Mouse (Mus musculus) thymus, postnatal 36 days (tissue): Measurements from ENCODE around the gene Ltb4r2.

Source experiments
- DNase-seq, 2 experiments: peaks; one replicate each; pipeline ENCODE4 v3.0.0; 2022; ENCODE audit warnings: mixed read lengths in 2 of 2

Gene Ltb4r2

GRCm38 (mm10) chr14:55761163-55761562 lies at the start of gene Ltb4r2:
Gene Ltb4r2, plus strand, starts transcription at chr14:55761428.
- no peak for DNase-seq

- no peak for DNase-seq
These were observed 49.4 kb upstream of the Ltb4r2 start for GRCm38 (mm10) chr14:55711786-55712185.

DNA sequence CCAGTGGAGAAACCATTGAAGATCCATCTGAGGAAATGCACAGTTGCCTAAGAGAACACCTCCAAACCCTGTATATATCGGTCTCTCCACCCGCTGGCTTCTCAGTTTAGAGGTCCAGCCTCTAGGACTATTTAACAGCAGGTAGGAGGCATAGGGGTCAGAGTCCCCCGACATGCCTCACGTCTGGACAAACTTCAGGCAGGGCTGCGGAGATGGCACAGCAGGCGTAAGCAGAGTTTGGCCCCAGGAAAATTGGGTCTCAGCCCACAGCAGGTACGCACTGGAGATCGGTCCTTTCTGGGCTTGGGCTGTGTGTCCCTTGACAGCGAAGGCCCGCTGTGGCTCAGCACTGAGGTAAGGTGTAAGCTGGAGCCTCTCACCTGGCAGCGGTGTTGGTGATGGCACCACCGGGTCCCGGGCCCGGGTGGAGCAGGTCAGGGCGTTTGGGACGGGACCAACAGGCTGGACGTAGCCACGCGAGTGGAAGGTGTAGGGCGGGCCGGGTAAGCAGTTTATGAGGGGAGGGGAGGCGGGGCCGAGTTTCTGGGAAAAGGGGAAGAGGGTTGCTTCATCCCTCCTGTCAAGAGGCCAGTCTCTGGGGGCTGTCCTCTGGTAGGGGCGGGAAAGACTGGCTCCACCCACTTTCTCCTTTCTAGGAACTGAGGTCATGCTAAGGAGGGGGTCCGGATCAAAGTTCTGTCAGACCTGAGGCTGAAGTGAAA lies 48.1 kb upstream of the Ltb4r2 start:
- DNase-seq, result no peak

GRCm38 (mm10) chr14:55713729-55714122 lies 47.5 kb upstream of the Ltb4r2 start, which contains the start of gene Tgm1:
Gene Tgm1, minus strand, starts transcription at chr14:55713926.
- no peak for DNase-seq

- no peak for DNase-seq
These were observed 46.3 kb upstream of the Ltb4r2 start for GRCm38 (mm10) chr14:55714893-55715292.

DNA sequence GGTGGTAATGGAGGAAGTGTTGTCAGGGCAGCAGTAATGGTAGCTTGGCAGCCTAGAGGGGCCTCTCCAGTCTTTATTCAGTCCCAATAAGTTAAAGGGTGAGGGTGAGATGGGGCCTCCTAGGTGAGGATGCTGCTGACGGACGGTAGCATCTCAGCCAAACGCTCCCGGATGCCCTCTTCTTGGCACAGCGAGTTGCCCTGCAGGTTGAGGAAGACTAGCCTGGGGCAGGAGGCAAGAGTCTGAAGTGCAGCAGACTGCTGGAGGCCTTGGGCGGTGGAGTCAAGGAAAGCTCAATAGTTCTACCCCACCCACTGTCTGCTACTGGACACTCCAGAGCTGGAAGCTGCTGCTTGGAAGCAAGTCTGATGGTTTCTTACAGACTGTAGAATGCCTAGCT lies 45.0 kb upstream of the Ltb4r2 start:
- DNase-seq, result no peak

DNA sequence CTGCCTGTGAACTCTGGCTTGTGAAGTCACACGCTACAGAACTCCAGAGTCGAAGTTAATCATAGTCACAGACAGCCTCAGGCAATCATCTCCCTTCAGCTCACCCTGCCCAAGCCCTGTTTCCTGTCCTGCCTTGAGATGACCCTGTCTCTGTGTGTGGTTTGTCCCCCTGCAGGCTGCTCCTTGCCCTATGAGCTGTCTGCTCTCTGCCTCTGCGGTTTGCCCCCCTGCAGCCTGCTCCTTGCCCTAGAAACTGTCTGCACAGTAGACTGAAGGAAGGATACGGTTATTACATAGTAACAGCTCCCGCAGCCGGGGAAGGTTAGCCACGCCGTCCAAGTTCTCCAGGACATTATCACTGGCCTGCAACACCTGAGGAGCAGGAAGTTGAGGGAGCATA lies 44.3 kb upstream of the Ltb4r2 start:
- DNase-seq, result no peak

DNA sequence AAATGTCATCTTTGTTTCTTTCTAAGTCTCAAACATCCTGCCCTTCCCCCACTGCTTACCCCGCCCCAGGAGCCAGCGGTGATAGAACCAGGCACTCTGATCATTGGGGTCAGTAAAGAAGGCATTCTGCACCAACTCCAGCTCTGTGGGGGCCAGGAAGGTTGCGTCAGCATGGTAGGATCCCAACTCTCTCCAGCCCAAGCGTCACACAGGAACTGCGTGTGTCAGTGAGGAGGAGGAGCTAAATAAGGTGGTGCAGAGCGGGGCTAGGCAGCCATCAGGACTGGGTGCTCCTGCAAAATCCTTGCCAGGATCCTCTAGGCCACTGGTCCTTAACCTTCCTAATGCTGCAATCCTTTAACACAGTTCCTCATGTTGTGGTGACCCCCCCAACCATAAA lies 41.5 kb upstream of the Ltb4r2 start:
- DNase-seq, result no peak

GRCm38 (mm10) chr14:55720666-55721065 lies 40.6 kb upstream of the Ltb4r2 start:
- DNase-seq, result no peak

DNA sequence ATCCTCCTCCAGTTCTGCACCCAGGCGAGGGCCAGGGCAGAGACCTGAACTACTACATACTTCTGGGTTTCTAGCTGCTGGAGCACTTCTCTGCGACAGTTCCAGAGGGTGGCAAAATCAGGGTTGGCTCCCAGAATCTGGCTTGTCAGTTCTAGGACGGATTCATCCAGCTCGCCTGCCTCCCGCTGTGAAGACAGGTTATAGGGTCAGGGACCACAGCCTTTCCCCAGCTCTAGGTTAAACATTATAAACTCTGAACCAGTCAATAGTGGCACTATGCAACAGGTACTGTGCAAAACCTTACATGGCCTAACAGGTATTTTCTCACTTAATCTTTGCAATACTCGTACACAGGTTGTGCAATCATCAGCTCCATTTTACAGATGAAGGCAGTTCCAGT lies 40.2 kb upstream of the Ltb4r2 start:
- no peak for DNase-seq

DNA sequence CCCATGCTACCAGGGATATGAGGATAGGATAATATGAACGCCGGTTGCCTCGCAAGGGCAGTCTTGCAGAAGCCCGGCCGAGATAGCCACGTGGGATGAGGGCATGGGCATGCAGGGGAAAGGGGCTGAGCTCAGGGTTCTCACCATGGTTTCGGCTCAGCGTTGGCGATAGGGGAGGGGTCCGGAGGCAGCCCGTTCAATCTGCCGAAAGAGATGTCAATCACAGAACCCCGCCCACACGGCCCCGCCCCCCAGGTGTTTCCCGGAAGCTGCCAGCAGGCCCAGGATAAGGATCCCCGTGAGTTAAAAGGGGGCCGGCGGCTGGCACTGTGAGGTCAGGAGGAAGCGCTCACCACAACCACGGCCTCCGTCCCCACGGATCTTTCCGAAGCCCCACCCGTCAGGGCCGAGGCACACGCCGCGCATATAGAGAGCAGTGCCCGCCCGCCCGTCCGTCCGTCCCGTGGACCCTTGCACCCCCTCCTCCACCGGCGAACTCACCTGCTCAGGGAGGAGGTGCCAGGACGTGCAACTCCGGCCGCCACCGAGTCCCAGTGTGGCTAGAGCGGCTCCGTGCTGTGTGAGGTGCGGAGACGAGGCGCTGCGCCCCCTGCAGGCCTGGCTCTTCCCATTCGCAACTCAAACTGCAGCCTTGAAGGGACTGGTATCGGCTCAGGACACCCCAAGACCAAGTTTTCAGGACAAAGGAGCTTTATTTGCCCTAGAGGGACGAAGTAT lies 39.4 kb upstream of the Ltb4r2 start, which contains the start of gene Rabggta:
Gene Rabggta, minus strand, starts transcription at position 564 of the 738 bp plus-strand sequence.
- DNase-seq, result peak; percentile 97 to 98

- DNase-seq, result no peak
These were observed 38.7 kb upstream of the Ltb4r2 start for GRCm38 (mm10) chr14:55722438-55722945.

DNA sequence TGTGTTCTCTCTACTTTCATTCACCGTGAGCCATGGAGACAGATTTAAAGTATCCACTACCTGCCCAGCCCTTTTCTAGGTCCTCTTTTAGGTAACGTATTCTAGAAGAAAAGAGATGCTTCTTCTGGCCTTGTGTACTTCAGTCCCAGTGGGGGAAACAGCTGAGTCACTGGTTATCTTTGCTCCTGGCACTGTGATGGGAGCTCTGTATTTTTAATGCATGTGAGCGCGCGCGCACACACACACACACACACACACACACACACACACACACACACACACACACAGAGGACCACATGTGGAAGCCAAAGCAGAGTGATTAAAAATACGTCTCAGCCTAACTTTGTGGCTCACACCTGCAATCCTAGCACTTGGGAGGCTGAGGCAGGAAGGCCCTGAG lies 37.8 kb upstream of the Ltb4r2 start:
- no peak for DNase-seq

DNA sequence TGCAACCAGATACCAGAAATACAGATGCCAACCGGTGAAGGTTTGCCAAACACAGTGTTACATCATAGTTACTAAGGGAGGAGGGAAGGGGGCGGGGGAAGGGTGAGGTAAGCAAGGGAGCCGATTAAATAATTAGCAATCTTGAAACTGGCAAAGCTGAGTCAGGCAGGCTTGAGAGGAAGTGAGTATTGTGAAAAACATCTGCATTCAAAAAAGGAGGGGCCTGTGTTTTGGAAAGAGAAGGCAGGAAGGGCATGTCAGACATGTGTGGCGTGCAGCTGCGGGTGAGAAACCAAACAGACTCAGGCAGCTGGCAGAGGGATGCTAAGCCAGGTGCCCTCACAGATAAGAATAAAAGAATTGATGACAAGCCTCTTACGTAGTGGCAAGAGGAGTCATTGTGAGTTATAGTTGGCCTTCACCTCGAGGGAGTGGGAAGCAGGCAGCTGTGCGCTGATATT lies 36.8 kb upstream of the Ltb4r2 start:
- DNase-seq, result peak; percentile 71 to 85

DNA sequence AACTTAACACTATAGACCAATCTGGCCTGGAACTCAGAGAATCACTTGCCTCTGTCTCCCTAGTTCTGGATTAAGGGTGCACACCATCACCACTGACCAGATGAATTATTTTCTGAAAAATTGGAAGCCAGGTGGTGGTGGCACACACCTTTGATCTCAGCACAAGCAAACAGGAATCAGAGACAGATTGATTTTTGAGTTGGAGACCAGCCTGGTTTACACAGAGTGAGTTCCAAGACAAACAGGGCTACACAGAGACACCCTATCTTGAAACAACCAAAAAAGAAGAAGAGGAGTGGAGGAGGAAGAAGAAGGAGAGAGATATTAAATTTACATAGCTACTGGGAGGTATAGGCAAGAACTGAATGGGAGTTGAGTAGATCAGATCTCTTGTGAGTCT lies 35.0 kb upstream of the Ltb4r2 start:
- no peak for DNase-seq

GRCm38 (mm10) chr14:55727889-55728685 lies 33.1 kb upstream of the Ltb4r2 start:
- DNase-seq, result no peak

GRCm38 (mm10) chr14:55730116-55730515 lies 31.1 kb upstream of the Ltb4r2 start:
- no peak for DNase-seq

DNA sequence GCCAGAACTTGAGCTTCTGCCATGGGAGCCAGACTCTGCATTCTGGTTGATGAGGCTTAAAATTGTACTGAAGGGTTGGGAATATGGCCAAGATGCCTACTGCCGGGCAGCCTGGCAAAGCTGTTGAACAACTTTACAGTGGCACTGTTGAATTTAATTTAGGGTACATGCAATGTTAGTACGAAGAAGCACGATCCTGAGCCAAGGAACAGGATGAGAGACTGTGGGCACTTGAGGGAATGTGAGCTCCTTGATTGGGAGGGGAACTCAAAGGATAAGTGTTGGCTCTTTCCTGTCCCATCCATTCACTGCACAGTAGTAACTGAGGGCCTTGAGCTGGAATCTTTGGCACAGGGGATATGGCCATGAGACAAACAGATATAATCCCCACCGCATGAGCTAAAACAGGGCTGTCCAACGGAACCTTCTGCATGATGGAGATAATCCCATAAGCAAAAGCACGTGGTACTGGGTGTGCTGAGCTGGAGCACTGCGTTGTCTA lies 30.6 kb upstream of the Ltb4r2 start:
- DNase-seq, result no peak

DNA sequence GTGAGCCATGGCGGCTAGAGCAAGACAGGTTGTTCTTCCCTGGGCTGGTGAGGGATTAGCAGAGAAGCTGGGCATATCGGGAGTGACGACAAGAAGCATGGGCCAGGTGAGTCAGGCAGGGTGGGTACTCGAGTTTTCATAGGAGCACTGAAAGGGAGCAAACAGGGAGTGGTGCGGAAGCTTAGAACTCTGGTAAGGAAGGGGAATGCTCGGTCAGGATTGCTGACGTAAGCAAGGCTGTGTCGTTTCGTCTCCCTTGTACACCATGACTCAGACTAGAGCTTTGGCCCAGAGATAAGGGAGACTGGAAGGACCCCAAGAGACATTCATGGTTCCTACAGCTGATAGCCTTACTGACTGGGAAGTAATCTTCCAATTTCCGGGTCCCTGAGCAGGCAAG lies 27.3 kb upstream of the Ltb4r2 start:
- DNase-seq, result no peak

DNA sequence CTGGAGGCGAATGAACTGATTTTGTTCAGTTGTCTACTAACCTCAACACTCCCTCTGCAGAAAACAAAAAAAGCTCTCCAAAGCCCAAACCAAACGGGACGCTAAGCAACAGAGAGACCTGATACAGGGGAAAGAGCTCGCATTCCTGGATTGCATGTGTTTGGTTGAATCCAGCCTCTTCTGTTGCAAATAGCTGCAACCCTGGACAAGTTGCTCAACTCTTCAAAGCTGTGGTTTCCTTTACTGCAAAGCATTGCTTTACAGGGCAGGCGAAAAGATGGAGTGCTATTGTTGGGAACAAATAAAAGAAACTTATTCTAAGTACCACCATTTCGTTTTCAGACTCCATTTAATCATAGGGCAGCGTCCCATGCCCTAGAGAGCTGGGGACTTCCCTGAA lies 26.4 kb upstream of the Ltb4r2 start:
- no peak for DNase-seq

DNA sequence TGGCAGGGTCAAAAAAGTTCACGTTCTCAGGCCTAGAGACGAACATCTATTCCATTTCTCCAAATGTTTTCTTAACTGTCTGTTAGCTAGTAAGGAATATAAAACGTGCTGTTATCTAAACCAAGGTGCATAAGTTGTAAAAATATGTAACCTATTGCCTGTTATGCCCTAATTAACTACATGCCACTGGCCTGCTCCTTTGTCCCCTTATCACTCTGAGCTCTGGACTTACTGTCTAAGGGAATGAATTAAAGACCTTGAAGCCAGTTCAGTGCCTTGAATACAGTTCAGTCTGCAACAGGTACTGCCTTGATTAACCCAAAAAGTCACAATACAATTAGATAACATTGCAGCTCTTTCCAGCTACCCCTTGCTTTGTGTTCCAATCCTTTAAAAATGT lies 25.9 kb upstream of the Ltb4r2 start:
- no peak for DNase-seq

DNA sequence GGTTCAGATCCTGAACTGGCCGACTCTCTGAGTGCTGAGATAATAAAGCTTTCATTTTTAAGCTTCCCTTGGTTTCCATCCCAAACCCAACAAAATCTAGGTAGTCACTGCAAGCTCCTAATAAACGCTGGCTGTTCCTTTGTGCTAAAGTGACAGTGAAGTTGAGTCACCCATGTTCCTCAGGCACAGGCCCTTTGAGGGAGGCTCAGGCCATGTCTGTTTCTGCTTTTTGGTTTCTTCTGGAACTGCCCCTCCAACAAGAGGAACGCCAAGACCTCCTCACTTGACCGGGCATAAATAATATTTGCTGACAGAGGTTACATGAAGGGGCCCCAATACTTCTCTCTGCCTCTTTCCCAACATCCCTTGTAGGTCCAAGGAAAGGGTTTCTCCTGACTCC lies 25.5 kb upstream of the Ltb4r2 start:
- DNase-seq, result no peak

- no peak for DNase-seq
These were observed 24.0 kb upstream of the Ltb4r2 start for GRCm38 (mm10) chr14:55737086-55737687.
